Mouse (Mus musculus): ENCODE measurements at regions not wholly inside any gene's neighbourhood (a gene's known extent, or its start where the extent isn't known, plus 50 kb on each side); places are given as distances from the start of the nearest gene placed in this dataset.

DNA sequence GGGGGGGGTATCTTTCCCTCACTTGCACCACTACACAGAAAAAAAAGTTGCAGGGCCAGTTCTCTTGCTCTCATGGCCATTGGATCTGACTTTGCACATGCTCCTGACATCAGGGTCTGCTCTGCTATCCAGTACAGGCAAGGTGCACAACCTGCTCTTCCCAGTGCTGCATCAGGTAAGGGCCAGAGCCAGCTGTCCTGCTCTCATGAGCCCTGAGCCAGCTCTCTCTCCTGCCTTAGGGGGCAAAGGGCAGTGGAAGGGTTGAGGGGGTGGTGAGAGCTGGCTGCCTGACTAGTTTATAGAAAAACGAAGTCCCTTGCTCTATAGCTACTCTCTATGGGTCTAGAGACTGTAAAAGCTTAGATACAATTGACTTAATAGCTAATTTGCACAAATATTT is 927.6 kb downstream of the Rab28 start:
- no peak for DNase-seq

DNA sequence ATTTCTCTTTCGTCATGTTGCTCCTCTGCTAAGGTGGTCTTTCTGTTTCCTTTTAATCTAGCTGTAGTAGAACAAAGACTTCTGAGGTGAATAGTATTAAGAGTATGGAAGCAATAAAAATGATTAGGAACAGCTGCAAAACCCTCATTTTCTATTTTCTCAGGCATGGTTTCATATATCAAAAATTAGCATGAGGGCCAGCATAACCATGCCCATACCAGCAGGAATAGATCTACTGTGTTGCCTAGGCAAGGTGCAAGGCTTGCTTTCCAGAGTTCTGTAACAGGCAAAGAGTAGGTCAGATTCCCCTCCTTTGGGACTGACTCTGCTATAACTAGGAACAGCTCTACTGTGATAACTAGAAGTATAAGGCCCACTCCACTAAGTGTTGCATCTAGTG is 928.1 kb downstream of the Rab28 start:
- DNase-seq, result no peak

DNA sequence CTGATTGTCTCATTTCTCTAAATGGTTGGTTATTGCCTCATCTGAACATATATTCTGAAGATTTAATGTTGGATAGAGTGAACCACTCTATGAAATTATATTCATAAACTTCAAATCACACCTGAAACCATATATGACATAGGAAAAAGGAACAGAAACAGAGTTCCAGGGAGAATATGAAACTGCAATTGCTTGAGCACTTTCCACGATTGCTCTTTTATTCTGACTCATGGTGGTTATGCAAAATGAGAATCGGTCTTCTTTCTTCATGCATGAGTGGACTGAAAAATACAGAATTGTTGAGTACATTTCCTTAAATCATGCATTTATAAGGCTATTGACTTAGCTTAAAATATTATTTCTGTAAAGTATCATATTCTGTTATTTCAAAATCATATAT is 932.1 kb downstream of the Rab28 start:
- DNase-seq, result no peak

DNA sequence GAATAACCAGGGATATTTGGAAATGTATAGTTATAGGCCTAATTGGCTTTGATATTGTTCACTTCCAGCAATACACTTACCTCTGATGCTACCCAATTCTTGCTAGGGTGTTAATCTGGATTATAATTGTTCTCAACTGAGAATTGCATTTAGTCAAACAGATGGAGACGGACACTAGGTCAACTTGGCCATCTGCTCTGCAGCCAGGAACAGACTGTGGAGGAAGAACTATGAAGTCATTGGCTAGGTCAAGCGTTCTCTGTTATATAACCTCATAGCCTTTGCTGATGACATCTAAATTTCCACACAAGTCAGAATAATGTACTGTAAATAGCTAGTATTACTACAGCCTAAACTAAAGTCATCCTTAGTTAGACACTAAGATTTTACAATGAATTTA is 947.7 kb downstream of the Rab28 start:
- no peak for DNase-seq

DNA sequence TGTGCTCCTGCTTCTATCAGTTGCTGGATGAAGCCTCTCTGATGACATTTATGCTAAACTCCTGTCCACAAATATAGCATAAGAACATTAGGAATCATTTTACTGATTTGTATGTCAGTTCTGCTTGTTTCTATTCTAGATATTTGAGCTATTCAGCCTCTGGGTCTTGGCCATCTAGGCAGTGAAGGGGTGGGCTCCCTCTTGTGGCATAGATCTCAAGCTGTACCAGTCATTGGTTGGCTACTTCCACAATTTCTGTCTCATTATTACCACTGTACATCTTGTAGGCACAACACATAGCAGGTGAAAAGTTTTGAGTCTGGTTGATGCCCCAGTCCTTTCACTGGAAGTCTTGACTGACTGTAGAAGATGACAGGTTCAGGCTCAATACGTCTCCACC is 957.9 kb downstream of the Rab28 start:
- no peak for DNase-seq

DNA sequence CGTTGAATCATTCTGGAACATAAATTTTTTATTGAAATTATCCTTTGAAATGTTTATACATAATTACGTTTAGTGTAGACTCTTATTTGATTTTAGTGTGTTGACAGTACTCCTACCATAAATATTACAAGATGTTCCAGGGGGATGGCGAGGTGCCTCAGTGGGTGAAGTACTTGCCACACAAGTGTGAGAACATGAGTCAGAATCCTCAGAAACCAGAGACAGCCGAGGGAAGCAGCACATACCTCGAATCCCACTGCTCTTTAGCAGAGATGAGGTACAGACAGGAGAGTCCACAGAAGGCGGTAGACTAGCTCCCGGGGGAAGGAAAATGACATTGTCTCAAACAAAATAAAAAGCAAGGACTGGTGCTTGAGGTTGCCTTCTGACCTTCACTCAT is 972.3 kb downstream of the Rab28 start:
- DNase-seq, result no peak

DNA sequence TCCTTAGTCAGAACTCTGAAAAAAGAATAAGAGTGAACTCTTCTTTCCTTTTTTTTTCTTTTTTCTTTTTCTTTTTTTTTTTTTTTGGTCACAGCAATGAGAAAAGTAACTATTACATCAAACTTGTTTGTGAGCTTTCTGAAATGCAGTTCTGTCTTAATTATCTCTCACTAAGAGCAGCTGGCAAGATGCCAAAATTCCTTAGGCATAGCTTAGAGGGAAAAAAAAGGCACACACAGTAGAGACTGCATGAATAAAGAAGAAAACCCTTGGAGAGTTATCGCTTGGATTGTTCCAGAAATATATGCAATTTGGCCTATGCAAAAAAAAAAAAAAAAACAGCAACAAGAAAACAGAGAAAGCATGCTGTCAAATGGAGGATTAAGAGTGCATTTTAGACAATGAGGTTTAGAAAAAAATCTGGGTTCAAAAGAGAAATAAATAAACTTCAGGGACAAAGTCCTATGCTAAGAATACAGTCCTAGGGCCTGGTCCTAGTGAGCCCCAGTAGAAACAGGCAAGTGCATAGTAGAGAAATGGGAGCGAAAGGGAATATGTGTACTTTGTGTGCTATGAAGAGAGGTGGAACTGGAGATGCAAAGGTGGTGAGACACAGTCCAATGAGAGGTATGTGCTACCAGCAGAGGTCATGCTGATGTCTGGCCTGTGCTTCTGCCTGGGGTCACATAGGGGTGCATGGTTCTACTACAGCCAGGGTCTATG is 974.0 kb downstream of the Rab28 start:
- DNase-seq, result peak; percentile 3

DNA sequence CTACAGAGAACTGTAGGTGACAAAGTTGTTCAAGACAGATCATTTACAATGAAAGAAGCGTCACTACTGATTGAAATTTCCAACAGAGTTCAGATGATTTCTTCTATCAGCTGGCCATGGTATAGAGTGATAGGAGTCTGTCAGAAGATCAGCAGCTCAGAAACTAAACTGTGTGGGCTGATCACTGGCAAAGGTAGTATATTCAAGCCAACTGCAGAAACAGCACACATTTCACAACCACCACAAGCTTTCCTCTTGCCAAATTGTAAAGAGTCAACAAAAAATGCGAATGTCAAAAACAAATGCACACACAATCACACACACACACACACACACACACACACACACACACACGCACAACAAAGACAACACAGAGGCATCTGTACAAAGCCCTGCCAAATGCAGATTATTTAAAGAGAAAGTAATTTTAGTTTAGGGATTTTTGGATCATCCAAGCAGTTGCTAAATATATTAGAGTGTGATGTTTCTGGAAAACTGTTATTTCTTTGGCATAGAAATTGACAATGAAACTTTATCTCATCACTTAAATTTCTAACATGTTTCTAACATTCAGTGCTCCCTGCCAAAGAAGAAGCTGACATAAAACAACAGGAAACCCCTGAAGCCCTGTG is 959.3 kb upstream of the Hs3st1 start:
- no peak for DNase-seq

DNA sequence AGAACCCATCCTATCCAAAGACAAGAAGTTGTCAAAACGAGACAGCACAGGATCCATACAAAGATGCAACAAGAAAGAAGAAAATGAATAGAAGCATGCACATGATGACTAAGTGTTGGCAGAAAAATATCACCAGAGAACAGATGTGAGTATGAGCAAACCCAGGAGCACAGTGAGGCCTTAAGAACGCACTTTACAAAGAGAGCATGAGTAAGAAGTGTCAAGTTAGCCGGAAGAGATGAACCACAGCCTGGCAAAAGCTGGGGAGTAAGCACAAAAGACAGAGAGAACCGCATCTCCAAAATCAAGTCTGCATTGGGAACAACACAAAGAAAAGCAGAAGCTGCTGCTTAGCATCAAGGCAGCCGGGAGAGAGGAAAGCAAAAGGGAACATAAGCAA is 946.4 kb upstream of the Hs3st1 start:
- DNase-seq, result no peak

DNA sequence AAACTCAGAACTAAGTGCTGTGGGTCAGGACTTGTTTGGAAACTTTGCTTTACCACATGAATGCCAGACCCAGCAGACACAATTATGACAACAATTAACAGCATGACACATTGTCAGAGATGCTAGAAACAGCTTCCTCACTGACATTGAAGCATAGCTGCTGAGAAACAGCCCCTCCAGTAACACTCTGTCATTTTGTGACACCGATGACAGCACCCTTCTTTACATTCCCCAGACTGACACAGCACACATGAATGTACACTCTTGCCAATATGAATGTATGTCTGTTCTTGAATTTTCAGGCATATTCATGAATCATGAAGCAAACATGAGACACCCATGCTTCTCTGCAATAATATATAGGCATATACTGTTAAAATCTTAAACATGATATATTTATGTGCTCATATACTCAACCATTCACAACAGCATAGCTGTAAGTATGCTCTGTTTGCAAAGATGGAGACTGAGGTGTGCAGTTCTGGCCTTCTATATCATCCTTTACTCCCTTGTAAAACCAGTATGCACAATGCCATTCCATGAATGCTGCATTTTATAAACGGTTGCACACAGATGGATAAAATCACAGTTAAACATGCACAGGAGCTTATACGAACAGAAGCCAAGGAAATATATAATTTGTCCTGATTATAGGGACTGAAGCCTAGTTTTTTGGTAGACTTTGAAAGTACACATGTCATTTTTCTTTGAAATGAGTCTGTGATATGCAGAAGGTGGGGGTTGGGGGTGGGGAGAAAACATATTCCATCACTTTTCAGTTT is 942.4 kb upstream of the Hs3st1 start:
- no peak for DNase-seq

Measured in kidney, postnatal 36 days (tissue).